Mouse (Mus musculus) C2C12 (cell line): Measurements from ENCODE around the gene Tgm2. TPM values are rescaled to one million over a fixed set of nuclear protein-coding genes. Genes with fewer than 3 reads are reported as not detected.

Experiments
- H3K27me3 ChIP-seq: one replicate; pipeline ENCODE4 v1.6.1; 2011; ENCODE audit not compliant: control insufficient read depth, insufficient read depth, insufficient read length
- H3K36me3 ChIP-seq: one replicate; pipeline ENCODE4 v1.6.1; 2011; ENCODE audit not compliant: control insufficient read depth, insufficient read depth
- H3K4me3 ChIP-seq: one replicate; pipeline ENCODE4 v1.5.1; 2011; ENCODE audit warnings: mild to moderate bottlenecking, control low read depth; ENCODE audit not compliant: poor library complexity, insufficient read depth, severe bottlenecking
- H3K79me2 ChIP-seq: one replicate; pipeline ENCODE4 v1.6.1; 2011; ENCODE audit not compliant: control insufficient read depth, insufficient read depth
- H3K79me3 ChIP-seq: one replicate; pipeline ENCODE4 v1.6.1; 2011; ENCODE audit warnings: low read depth, control low read depth
- H3ac ChIP-seq: one replicate; pipeline ENCODE3; 2011; ENCODE audit warnings: low read depth; ENCODE audit not compliant: control insufficient read depth, insufficient read length
- CEBPB ChIP-seq: IDR thresholded peaks from one replicate; pipeline ENCODE4 v1.6.1; 2011; ENCODE audit warnings: low read depth, mild to moderate bottlenecking, control low read depth, moderate library complexity
- CTCF ChIP-seq: IDR thresholded peaks from one replicate; pipeline ENCODE4 v1.5.1; 2011; ENCODE audit not compliant: control insufficient read depth, insufficient read depth, insufficient read length
- FOSL1 ChIP-seq: IDR thresholded peaks from one replicate; pipeline ENCODE4 v1.8.0; 2011; ENCODE audit warnings: mild to moderate bottlenecking, low read length; ENCODE audit not compliant: poor library complexity, insufficient read depth, severe bottlenecking
- MAX ChIP-seq: IDR thresholded peaks from one replicate; pipeline ENCODE4 v1.6.1; 2011; ENCODE audit warnings: mild to moderate bottlenecking, control low read depth
- MYOD1 ChIP-seq: IDR thresholded peaks from one replicate; pipeline ENCODE4 v1.6.1; 2011; ENCODE audit warnings: low read depth; ENCODE audit not compliant: control insufficient read depth, insufficient read length
- MYOG ChIP-seq: IDR thresholded peaks from one replicate; pipeline ENCODE4 v1.6.1; 2011; ENCODE audit not compliant: control insufficient read depth, insufficient read length; ENCODE audit errors: extremely low read depth
- USF1 ChIP-seq: IDR thresholded peaks from one replicate; pipeline ENCODE4 v1.6.1; 2011; ENCODE audit warnings: low read depth, mild to moderate bottlenecking, control low read depth, moderate library complexity
- polyA plus RNA-seq: library from polyadenylated mRNA; unstranded; fragments of >200 nt; fragmentation: generic; extraction: Trizol; gene quantifications from one replicate; pipeline ENCODE4 v1.2.1, GENCODE M21; 2012; ENCODE audit warnings: missing spikeins

The Tgm2 gene
- polyA plus RNA-seq, 1 experiment: 1.1 TPM

DNA sequence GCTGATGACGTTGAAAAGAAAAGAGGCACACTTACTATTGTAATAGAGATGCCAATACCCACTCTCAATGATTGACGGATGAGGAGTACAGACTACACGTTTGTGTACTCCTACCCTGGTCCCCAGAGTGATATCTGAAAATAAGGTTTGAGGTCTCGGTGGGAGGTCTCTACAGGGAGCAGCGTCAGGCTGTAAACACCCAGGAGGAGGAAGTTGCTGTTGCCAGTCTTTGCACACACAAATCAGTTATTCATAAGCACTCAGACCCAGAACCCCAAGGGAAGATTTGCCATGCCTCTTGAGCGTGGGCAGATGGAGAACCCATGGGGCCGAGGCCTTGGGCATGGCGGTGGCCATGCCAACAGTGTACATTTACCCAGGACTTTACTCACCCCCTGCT lies 61.8 kb downstream of the Tgm2 start:
- Histone ChIP-seq H3K4me3 (no peak overlapping the region), H3K36me3 (no peaks in the 10 kb centered on the region), H3K27me3 (no peaks in the 10 kb centered on the region), H3K79me3 (no peaks in the 10 kb centered on the region), H3ac (no peak overlapping the region), H3K79me2 (no peaks in the 10 kb centered on the region)
- TF ChIP-seq CTCF: no peak
- no peak for TF ChIP-seq MYOD1
- TF ChIP-seq FOSL1: no peak
- no peak for TF ChIP-seq USF1
- no peak for TF ChIP-seq MAX
- no peak for TF ChIP-seq MYOG
- TF ChIP-seq CEBPB: no peak

DNA sequence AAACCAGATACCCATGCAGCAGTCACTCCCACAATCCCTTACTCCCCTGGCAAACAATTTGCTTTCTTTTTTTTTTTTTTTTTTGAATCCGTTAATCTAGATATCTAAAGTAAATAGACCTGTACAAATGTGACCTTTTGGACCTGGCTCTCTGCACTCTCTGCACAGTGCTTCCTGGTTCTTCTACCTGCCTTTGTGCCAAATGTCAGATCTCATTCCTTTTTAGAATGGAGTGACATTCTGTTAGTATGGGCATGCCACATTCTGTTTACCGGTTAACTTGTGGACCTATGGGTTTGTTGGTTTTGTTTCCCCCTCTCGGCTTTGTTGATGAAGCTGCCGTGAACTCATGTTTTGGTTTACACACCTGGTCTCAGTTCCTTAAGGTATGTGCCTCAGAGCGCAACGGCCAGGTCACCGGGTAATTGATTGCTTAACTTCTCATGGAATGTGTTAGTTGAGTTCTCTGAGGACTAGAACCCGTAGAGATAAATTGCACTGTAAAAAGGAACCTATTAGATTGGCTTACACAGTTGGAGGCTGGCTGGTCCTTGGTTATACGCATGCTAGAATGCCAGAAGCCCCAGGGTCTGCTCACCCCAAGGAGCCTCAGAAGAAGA lies 65.5 kb downstream of the Tgm2 start:
- H3K36me3 ChIP-seq: peaks cover 21% of the 10 kb centered on the region
- no peaks in the 10 kb centered on the region for H3K79me3 ChIP-seq
- no peaks in the 10 kb centered on the region for H3K27me3 ChIP-seq
- H3K79me2 ChIP-seq: no peaks in the 10 kb centered on the region
- H3ac ChIP-seq: no peak overlapping the region
- TF ChIP-seq CTCF (no peak), FOSL1 (no peak), MYOD1 (no peak), USF1 (no peak), MAX (no peak), CEBPB (no peak), MYOG (no peak)
- H3K4me3 ChIP-seq: no peak overlapping the region

DNA sequence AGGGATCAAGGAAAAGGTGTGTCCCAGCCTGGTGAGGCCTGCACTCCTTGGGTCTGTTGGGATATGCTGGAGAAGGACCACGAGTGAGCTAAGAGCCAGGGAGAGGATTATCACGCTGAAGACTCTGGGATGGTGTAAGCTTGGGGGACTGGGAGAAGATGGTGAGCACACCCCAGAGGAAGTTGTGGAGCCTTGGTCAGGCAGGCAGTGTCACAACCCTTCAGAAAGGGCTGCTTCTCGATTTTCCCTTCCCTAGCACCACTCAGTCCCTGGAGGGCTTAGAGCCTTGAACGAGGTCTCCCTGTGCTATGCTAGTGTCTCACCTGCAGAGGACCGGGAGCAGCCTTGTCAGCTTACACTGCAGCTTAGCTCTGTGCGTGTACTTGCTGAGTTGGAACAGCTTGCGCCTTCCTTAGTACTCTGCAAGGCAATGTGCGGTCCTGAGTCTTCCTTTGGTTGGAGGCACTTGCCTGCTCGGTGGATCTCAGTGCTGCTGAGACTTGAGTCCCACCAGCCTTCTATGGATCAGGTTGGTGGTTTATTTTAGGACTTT lies 66.3 kb downstream of the Tgm2 start:
- peaks cover 29% of the 10 kb centered on the region for H3K36me3 ChIP-seq
- TF ChIP-seq CEBPB (no peak), MAX (no peak), CTCF (no peak), FOSL1 (no peak), USF1 (no peak), MYOG (no peak), MYOD1 (no peak)
- no peak overlapping the region for H3ac ChIP-seq
- no peaks in the 10 kb centered on the region for H3K79me2 ChIP-seq
- H3K27me3 ChIP-seq: no peaks in the 10 kb centered on the region
- H3K4me3 ChIP-seq: no peak overlapping the region
- H3K79me3 ChIP-seq: no peaks in the 10 kb centered on the region

DNA sequence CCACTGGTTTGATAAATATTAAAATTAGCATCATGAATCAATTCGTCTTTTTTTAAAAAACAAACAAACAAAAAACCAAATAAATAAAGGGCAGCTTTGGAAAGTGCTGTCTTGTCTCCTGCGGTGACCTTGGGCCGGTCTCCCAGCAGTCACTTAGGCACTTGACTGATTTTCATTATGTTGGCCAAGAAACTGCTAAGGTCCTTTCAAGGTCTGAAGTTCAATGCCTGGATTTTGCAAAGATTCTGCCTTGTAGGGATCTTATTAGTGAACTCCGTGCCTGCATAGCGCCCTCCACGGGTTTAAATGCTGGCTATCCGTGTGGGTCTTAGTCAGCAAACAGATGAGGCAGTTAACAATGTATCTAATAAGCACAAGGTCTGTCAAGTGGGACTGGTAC lies 67.3 kb downstream of the Tgm2 start:
- no peaks in the 10 kb centered on the region for H3K79me2 ChIP-seq
- H3ac ChIP-seq: no peak overlapping the region
- H3K4me3 ChIP-seq: no peak overlapping the region
- no peaks in the 10 kb centered on the region for H3K79me3 ChIP-seq
- no peak for TF ChIP-seq FOSL1
- no peak for TF ChIP-seq MAX
- TF ChIP-seq MYOG: no peak
- TF ChIP-seq CTCF: no peak
- no peak for TF ChIP-seq MYOD1
- no peak for TF ChIP-seq USF1
- no peak for TF ChIP-seq CEBPB
- H3K36me3 ChIP-seq: peaks cover 37% of the 10 kb centered on the region
- no peaks in the 10 kb centered on the region for H3K27me3 ChIP-seq

DNA sequence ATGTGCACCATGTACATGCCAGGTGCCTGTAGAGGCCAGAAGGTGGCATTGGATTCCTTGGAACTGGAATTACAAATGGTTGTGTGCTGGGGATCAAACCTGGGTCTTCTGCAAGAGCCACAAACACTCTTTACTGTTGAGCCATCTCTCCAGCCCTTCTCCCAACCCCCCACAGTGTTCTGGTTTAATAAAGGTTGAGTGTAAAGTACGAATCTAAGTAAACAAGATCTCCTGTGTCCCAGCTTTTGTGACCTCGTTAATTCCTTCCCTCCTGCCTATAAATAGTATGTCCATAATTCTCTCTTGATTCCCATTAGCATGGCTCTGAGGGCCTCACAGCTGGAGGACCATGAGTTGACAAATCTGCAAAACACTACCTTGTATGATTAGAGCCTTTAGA lies 68.3 kb downstream of the Tgm2 start:
- Histone ChIP-seq H3ac (no peak overlapping the region), H3K27me3 (no peaks in the 10 kb centered on the region), H3K36me3 (peaks cover 46% of the 10 kb centered on the region), H3K4me3 (no peak overlapping the region), H3K79me2 (no peaks in the 10 kb centered on the region), H3K79me3 (no peaks in the 10 kb centered on the region)
- no peak for TF ChIP-seq MYOG
- no peak for TF ChIP-seq MYOD1
- TF ChIP-seq CEBPB: no peak
- TF ChIP-seq MAX: no peak
- no peak for TF ChIP-seq USF1
- no peak for TF ChIP-seq FOSL1
- TF ChIP-seq CTCF: no peak

DNA sequence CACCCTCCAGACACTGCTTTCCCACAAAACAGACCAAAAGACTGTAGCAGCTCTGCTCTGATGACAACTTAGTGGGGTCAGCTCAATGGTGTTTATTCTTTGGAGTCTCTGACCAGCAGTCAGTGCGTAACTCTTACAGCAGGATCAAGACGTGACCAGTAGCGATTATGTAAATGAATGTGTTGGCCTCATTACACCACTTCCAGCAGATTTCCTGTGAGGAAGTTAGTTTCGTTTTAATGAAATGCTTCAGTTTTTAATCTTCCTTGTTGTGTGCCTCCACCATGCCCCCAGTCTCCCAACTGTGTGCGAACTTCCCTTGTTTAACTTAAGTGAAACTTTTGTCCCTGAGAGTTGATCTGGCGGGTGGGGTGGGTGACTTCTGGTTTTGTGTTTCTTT lies 69.5 kb downstream of the Tgm2 start:
- H3K4me3 ChIP-seq: no peak overlapping the region
- H3K36me3 ChIP-seq: peaks cover 59% of the 10 kb centered on the region
- TF ChIP-seq MYOD1 (no peak), CTCF (no peak), MYOG (no peak), CEBPB (no peak), USF1 (no peak), FOSL1 (no peak), MAX (no peak)
- H3K79me3 ChIP-seq: no peaks in the 10 kb centered on the region
- H3K27me3 ChIP-seq: no peaks in the 10 kb centered on the region
- H3K79me2 ChIP-seq: no peaks in the 10 kb centered on the region
- H3ac ChIP-seq: no peak overlapping the region
